26 mouse cellular contexts compared by ENCODE assay signal in genomic region chr12:96558824-96559223, GRCm38 (mm10).
"Had no signal": no experiment of that assay in that cellular context is flagged by ENCODE, and none has a peak within 500 bp of the region (broad histone marks: within the 10 kb centered on the region; RNA-seq: fewer than 3 reads in every experiment).

No protein-coding gene starts in this region.

- H3K27ac ChIP-seq: gastrocnemius, adult 2 months; heart, embryonic 10.5 days; hindbrain, embryonic 10.5 days; hindbrain, embryonic 12.5 days; hindbrain, embryonic 14.5 days; intestine, embryonic 15.5 days; layer of hippocampus, adult 2 months; limb, embryonic 13.5 days; limb, embryonic 15.5 days; liver, embryonic 12.5 days had no signal

- H3K36me3 ChIP-seq: heart, embryonic 10.5 days; heart, embryonic 12.5 days; hindbrain, embryonic 10.5 days; hindbrain, embryonic 12.5 days; intestine, embryonic 15.5 days; limb, embryonic 13.5 days; limb, embryonic 15.5 days; liver, embryonic 12.5 days had no signal

- ATAC-seq: hindbrain, embryonic 16.5 days; inflammation-experienced regulatory T-cells, adult 6 months; intestine, embryonic 15.5 days; intestine, postnatal 0 days; liver, embryonic 12.5 days had no signal

- H3K4me3 ChIP-seq: gastrocnemius, adult 2 months; heart, embryonic 10.5 days; heart, embryonic 12.5 days; hindbrain, embryonic 10.5 days; hindbrain, embryonic 12.5 days; intestine, embryonic 15.5 days; layer of hippocampus, adult 2 months; limb, embryonic 13.5 days; limb, embryonic 15.5 days; liver, embryonic 12.5 days had no signal

- H3K4me2 ChIP-seq: heart, embryonic 12.5 days; hindbrain, embryonic 12.5 days; hindbrain, embryonic 14.5 days; intestine, embryonic 15.5 days; limb, embryonic 13.5 days; limb, embryonic 15.5 days; liver, embryonic 12.5 days had no signal

- H3K4me1 ChIP-seq: heart, embryonic 12.5 days; hindbrain, embryonic 10.5 days; hindbrain, embryonic 12.5 days; intestine, embryonic 15.5 days; limb, embryonic 13.5 days; limb, embryonic 15.5 days; liver, embryonic 12.5 days had no signal

- H3K9ac ChIP-seq: heart, embryonic 12.5 days; hindbrain, embryonic 12.5 days; hindbrain, embryonic 14.5 days; intestine, embryonic 15.5 days; limb, embryonic 13.5 days; limb, embryonic 15.5 days; liver, embryonic 12.5 days had no signal

- H3K27me3 ChIP-seq: heart, embryonic 12.5 days; hindbrain, embryonic 12.5 days; intestine, embryonic 15.5 days; limb, embryonic 13.5 days; limb, embryonic 15.5 days; liver, embryonic 12.5 days had no signal

- H3K9me3 ChIP-seq: heart, embryonic 10.5 days; heart, embryonic 12.5 days; hindbrain, embryonic 10.5 days; hindbrain, embryonic 12.5 days; intestine, embryonic 15.5 days; limb, embryonic 13.5 days; limb, embryonic 15.5 days; liver, embryonic 12.5 days had no signal

- DNase-seq: gastrocnemius, adult 2 months; gastrocnemius, postnatal 10 days; gastrocnemius, postnatal 25 days; heart, adult 18-20 months; heart, postnatal 10 days; heart, postnatal 4 days; kidney, adult 18-20 months; kidney, adult 8-10 months; kidney, postnatal 10 days; kidney, postnatal 25 days; kidney, postnatal 4 days; layer of hippocampus, postnatal 36 days; left cerebral cortex, postnatal 4 days had no signal
